Mouse (Mus musculus): ENCODE results near the gene Scgb2b21.

DNA sequence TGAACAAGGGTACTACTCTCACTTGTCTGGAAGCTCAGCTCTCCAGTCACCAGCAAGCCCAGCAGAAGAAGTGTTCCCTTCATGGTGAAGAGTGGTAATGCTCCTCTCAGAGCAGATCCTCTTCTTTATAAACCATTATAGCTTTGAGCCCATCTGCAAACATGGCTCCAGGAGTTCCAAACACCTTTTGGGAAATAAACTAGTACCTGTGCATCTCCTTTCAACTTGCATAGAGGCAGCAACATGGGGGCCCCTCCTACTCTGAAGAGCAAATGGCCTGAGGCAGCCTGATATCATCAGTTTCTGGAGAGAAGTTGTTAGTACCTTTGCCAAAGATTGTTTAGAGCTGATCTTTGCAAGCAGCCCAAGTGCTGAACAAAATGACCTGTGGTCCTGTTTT, at the start of gene Scgb2b21:
- TF ChIP-seq CTCF (IDR thresholded peaks at IDR 0.05; ENCODE audit: low read depth): no peak
- TF ChIP-seq EP300 (IDR thresholded peaks at IDR 0.05; ENCODE audit: low read depth): no peak
